9 mouse cellular contexts compared by ENCODE assay signal in genomic region chr11:6605021-6605481, GRCm38 (mm10). TPM values are rescaled to one million over a fixed set of nuclear protein-coding genes. Genes with fewer than 3 reads are reported as not detected.
DNase-seq lines count a peak whose midpoint lies in the region; ATAC-seq and TF ChIP-seq lines count a peak whose summit lies in the region.
"Had no signal": no experiment of that assay in that cellular context is flagged by ENCODE, and none has a peak within 500 bp of the region (broad histone marks: within the 10 kb centered on the region; RNA-seq: fewer than 3 reads in every experiment).

No protein-coding gene starts in this region.

- peak overlapping the region; percentile 49 for H3K9ac ChIP-seq in heart, embryonic 14.5 days (ENCODE audit: low read length)
- no peak overlapping the region for H3K9ac ChIP-seq in ES-Bruce4 (ENCODE audit: low read depth, poor library complexity, severe bottlenecking)
- H3K9ac ChIP-seq in embryonic facial prominence, embryonic 13.5 days, result peak overlapping the region; percentile 38; the same call in 1 of the 2 replicates

- TF ChIP-seq CTCF in ES-Bruce4 (IDR thresholded peaks at IDR 0.05; ENCODE audit: low read depth, low read length), result no peak

- DNase-seq in heart, adult 9 months (ENCODE audit: low spot score in 2 of 2), result no peak
- no peak for DNase-seq in limb, embryonic 10.5 days (ENCODE audit: low spot score)
- DNase-seq in thymus, adult 18-20 months, result no peak
- no peak for DNase-seq in kidney, adult 9 months

- H3K9me3 ChIP-seq in heart, embryonic 14.5 days (ENCODE audit: control insufficient read depth, low read length), result no peaks in the 10 kb centered on the region
- H3K9me3 ChIP-seq in ES-Bruce4 (replicated peaks; ENCODE audit: control insufficient read depth, insufficient read depth, low read length, poor library complexity, severe bottlenecking), result no peaks in the 10 kb centered on the region
- H3K9me3 ChIP-seq in embryonic facial prominence, embryonic 13.5 days, result no peaks in the 10 kb centered on the region
- no peaks in the 10 kb centered on the region for H3K9me3 ChIP-seq in limb, embryonic 10.5 days (replicated peaks)

- H3K27ac ChIP-seq in heart, embryonic 14.5 days (replicated peaks in 1 of 2; ENCODE audit: control insufficient read depth in 1 of 2, insufficient read depth in 1 of 2, low read depth in 2 of 2, low read length in 2 of 2), result no peak overlapping the region
- no peak overlapping the region for H3K27ac ChIP-seq in ES-Bruce4 (ENCODE audit: insufficient read depth, low read length)
- no peak overlapping the region for H3K27ac ChIP-seq in embryonic facial prominence, embryonic 13.5 days
- H3K27ac ChIP-seq in limb, embryonic 10.5 days, result no peak overlapping the region

- peaks cover 18 to 26% of the 10 kb centered on the region in 2 experiments; a peak in 3 of 4 replicates for H3K4me1 ChIP-seq in heart, embryonic 14.5 days (ENCODE audit: control insufficient read depth in 2 of 2, insufficient read depth in 2 of 2, low read length in 2 of 2)
- H3K4me1 ChIP-seq in ES-Bruce4 (ENCODE audit: control insufficient read depth, insufficient read depth, low read length), result no peaks in the 10 kb centered on the region
- peaks cover 29% of the 10 kb centered on the region for H3K4me1 ChIP-seq in embryonic facial prominence, embryonic 13.5 days
- H3K4me1 ChIP-seq in limb, embryonic 10.5 days, result peaks cover 19% of the 10 kb centered on the region

- TF ChIP-seq EP300 in ES-Bruce4 (IDR thresholded peaks at IDR 0.05; ENCODE audit: insufficient read depth, low read depth, low read length), result no peak

- peak overlapping the region; percentile 37 to 39 for H3K4me3 ChIP-seq in heart, embryonic 14.5 days (ENCODE audit: control insufficient read depth in 1 of 2, insufficient read depth in 1 of 2, low read depth in 1 of 2, low read length in 2 of 2)
- peak overlapping the region; percentile 45 for H3K4me3 ChIP-seq in ES-Bruce4 (ENCODE audit: low read depth, low read length)
- H3K4me3 ChIP-seq in embryonic facial prominence, embryonic 13.5 days, result peak overlapping the region; percentile 43
- H3K4me3 ChIP-seq in limb, embryonic 10.5 days, result peak overlapping the region; percentile 53

- 18% methylated on average over 13 of the region's 13 CpGs for WGBS in heart, embryonic 14.5 days
- 13% methylated on average over 13 of the region's 13 CpGs for WGBS in embryonic facial prominence, embryonic 13.5 days
- WGBS in limb, embryonic 10.5 days, result 21% methylated on average over 10 of the region's 13 CpGs

- peaks cover 58% of the 10 kb centered on the region for H3K27me3 ChIP-seq in heart, embryonic 14.5 days (ENCODE audit: control insufficient read depth, insufficient read depth, low read length)
- H3K27me3 ChIP-seq in ES-Bruce4 (ENCODE audit: control insufficient read depth, insufficient read depth, low read length, poor library complexity, severe bottlenecking), result no peaks in the 10 kb centered on the region
- peaks cover 41% of the 10 kb centered on the region for H3K27me3 ChIP-seq in embryonic facial prominence, embryonic 13.5 days
- H3K27me3 ChIP-seq in limb, embryonic 10.5 days (ENCODE audit: low read depth, poor library complexity, severe bottlenecking), result peaks cover 54% of the 10 kb centered on the region

- no peak for ATAC-seq in heart, embryonic 14.5 days (ENCODE audit: insufficient number of reproducible peaks, insufficient read depth, low FRiP score, low read depth)
- ATAC-seq in embryonic facial prominence, embryonic 13.5 days (ENCODE audit: insufficient number of reproducible peaks, insufficient read depth, low FRiP score, low TSS enrichment, low read depth), result no peak
- peak; percentile 11; the same call in 1 of the 2 replicates for ATAC-seq in neutrophil, adult 5-6 weeks (ENCODE audit: extremely low read depth, insufficient number of reproducible peaks, low FRiP score, poor library complexity, severe bottlenecking)

- no peak for TF ChIP-seq POLR2A in ES-Bruce4 (IDR thresholded peaks at IDR 0.05; ENCODE audit: insufficient read depth, low read length)

- H3K36me3 ChIP-seq in heart, embryonic 14.5 days (ENCODE audit: control insufficient read depth, insufficient read depth, low read length), result no peaks in the 10 kb centered on the region
- no peaks in the 10 kb centered on the region for H3K36me3 ChIP-seq in ES-Bruce4 (ENCODE audit: control insufficient read depth, insufficient read depth, low read length, poor library complexity, severe bottlenecking)
- H3K36me3 ChIP-seq in embryonic facial prominence, embryonic 13.5 days, result no peaks in the 10 kb centered on the region
- H3K36me3 ChIP-seq in limb, embryonic 10.5 days, result no peaks in the 10 kb centered on the region

- peak overlapping the region; percentile 69 for H3K4me2 ChIP-seq in heart, embryonic 14.5 days (ENCODE audit: low read length)
- peak overlapping the region; percentile 68 for H3K4me2 ChIP-seq in embryonic facial prominence, embryonic 13.5 days

RNA-seq across cellular contexts. Expression of gene Nacad, which starts 0.8 kb away (rescaled TPM):
- 0.22 and 0.86 TPM in 2 replicates for polyA plus RNA-seq in heart, embryonic 14.5 days (2014; fragmentation: Nextera tagmentation; extraction: Ambion mirVana)
- 0.50 and 0.90 TPM in 2 replicates for polyA plus RNA-seq in ES-Bruce4 (2011; ENCODE audit: insufficient read depth, insufficient read length, low read depth, missing spikeins)
- 2.9 and 3.4 TPM in 2 replicates for polyA plus RNA-seq in embryonic facial prominence, embryonic 13.5 days (2015; fragmentation: Nextera tagmentation; extraction: Ambion mirVana)
- 0.35 and 0.59 TPM in 2 replicates for polyA plus RNA-seq in limb, embryonic 10.5 days (2016; fragmentation: Nextera tagmentation; extraction: Ambion mirVana)
- total RNA-seq in neutrophil, adult 5-6 weeks (2017), result 0.12 TPM in 2 replicates

RNA-seq across cellular contexts. Expression of gene Tbrg4, which starts 20.8 kb away (rescaled TPM):
- 34.8 and 39.8 TPM in 2 replicates for polyA plus RNA-seq in heart, embryonic 14.5 days (2014; fragmentation: Nextera tagmentation; extraction: Ambion mirVana)
- 92.5 and 97.4 TPM in 2 replicates for polyA plus RNA-seq in ES-Bruce4 (2011; ENCODE audit: insufficient read depth, insufficient read length, low read depth, missing spikeins)
- 33.6 and 38.5 TPM in 2 replicates for polyA plus RNA-seq in embryonic facial prominence, embryonic 13.5 days (2015; fragmentation: Nextera tagmentation; extraction: Ambion mirVana)
- 70.3 and 85.2 TPM in 2 replicates for polyA plus RNA-seq in limb, embryonic 10.5 days (2016; fragmentation: Nextera tagmentation; extraction: Ambion mirVana)
- 22.5 and 27.6 TPM in 2 replicates for total RNA-seq in neutrophil, adult 5-6 weeks (2017)

RNA-seq across cellular contexts. Expression of gene Wap, which starts 33.4 kb away (rescaled TPM):
- polyA plus RNA-seq in heart, embryonic 14.5 days (2014; fragmentation: Nextera tagmentation; extraction: Ambion mirVana), result not detected in 2 replicates
- not detected in 2 replicates for polyA plus RNA-seq in ES-Bruce4 (2011; ENCODE audit: insufficient read depth, insufficient read length, low read depth, missing spikeins)
- not detected in 2 replicates for polyA plus RNA-seq in embryonic facial prominence, embryonic 13.5 days (2015; fragmentation: Nextera tagmentation; extraction: Ambion mirVana)
- not detected in 2 replicates for polyA plus RNA-seq in limb, embryonic 10.5 days (2016; fragmentation: Nextera tagmentation; extraction: Ambion mirVana)
- total RNA-seq in neutrophil, adult 5-6 weeks (2017), result not detected in 2 replicates
- total RNA-seq: MEL had no signal

RNA-seq across cellular contexts. Expression of gene Ramp3, which starts 53.3 kb away (rescaled TPM):
- 2.3 and 3.9 TPM in 2 replicates for polyA plus RNA-seq in heart, embryonic 14.5 days (2014; fragmentation: Nextera tagmentation; extraction: Ambion mirVana)
- polyA plus RNA-seq in ES-Bruce4 (2011; ENCODE audit: insufficient read depth, insufficient read length, low read depth, missing spikeins), result 6.2 and 8.2 TPM in 2 replicates
- polyA plus RNA-seq in embryonic facial prominence, embryonic 13.5 days (2015; fragmentation: Nextera tagmentation; extraction: Ambion mirVana), result 6.7 and 8.0 TPM in 2 replicates
- polyA plus RNA-seq in limb, embryonic 10.5 days (2016; fragmentation: Nextera tagmentation; extraction: Ambion mirVana), result 2.6 and 3.3 TPM in 2 replicates
- total RNA-seq in neutrophil, adult 5-6 weeks (2017), result 0.37 TPM in 1 of 2 replicates, not detected in the other
- total RNA-seq: MEL had no signal

RNA-seq across cellular contexts. Expression of gene Ccm2, which starts 58.4 kb away (rescaled TPM):
- 52.9 and 56.5 TPM in 2 replicates for polyA plus RNA-seq in heart, embryonic 14.5 days (2014; fragmentation: Nextera tagmentation; extraction: Ambion mirVana)
- polyA plus RNA-seq in ES-Bruce4 (2011; ENCODE audit: insufficient read depth, insufficient read length, low read depth, missing spikeins), result 36.5 and 38.7 TPM in 2 replicates
- 79.5 and 80.2 TPM in 2 replicates for polyA plus RNA-seq in embryonic facial prominence, embryonic 13.5 days (2015; fragmentation: Nextera tagmentation; extraction: Ambion mirVana)
- polyA plus RNA-seq in limb, embryonic 10.5 days (2016; fragmentation: Nextera tagmentation; extraction: Ambion mirVana), result 125 and 132 TPM in 2 replicates
- total RNA-seq in neutrophil, adult 5-6 weeks (2017), result 297 and 309 TPM in 2 replicates
